Mouse (Mus musculus) embryonic fibroblast, embryonic 13.5 days (primary cell): Measurements from ENCODE around the gene Cnnm1.

ENCODE experiments used
- CTCF ChIP-seq: IDR thresholded peaks from 2 replicates; pipeline ENCODE4 v1.5.1; 2011; ENCODE audit warnings: mild to moderate bottlenecking, control low read depth, low read length, moderate library complexity, borderline replicate concordance; ENCODE audit not compliant: insufficient read depth
- POLR2A ChIP-seq: IDR thresholded peaks from 2 replicates; pipeline ENCODE4 v1.6.1; 2011; ENCODE audit warnings: low read depth, mild to moderate bottlenecking, control low read depth, low read length, moderate library complexity

DNA sequence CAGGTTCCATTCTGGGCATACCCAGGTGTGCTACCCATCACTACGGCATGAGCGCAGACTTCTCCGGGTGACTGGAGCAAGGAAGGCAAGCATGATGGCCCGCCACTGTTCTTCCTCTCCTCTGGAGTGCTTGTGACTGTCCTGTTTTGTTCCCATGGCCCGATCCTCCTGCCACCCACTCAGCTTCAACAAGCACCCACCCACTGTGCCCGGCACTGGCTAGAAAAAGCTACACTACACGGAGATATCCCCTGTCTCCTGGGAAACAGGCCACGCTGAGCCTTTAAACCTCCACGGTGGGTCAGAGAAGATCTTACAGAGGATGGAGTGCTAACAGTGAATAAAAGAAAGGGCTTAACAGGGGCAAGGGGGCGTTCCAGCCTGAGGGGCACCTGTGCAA, 79.0 kb downstream of the Cnnm1 start:
- TF ChIP-seq CTCF (no peak), POLR2A (no peak)
